Mouse (Mus musculus) neural tube, embryonic 12.5 days (tissue): ENCODE data around the gene Filip1l. TPM values are rescaled to one million over a fixed set of nuclear protein-coding genes. Genes with fewer than 3 reads are reported as not detected.

Source experiments
- ATAC-seq: fragments of 200-750 bp; cut with Nextera tagmentation; 2 replicates; pipeline ENCODE4 v1.8.0; 2017; ENCODE audit warnings: low read depth, mild to moderate bottlenecking, moderate TSS enrichment, moderate library complexity; ENCODE audit not compliant: low FRiP score
- H3K27ac ChIP-seq: fragments of 300-500 bp; sonication (generic); 2 replicates; pipeline ENCODE4 v1.5.1; 2016
- H3K27me3 ChIP-seq: fragments of 300-500 bp; sonication (generic); replicated peaks from 2 replicates; pipeline ENCODE4 v1.6.1; 2016; ENCODE audit warnings: mild to moderate bottlenecking
- H3K36me3 ChIP-seq: fragments of 300-500 bp; sonication (generic); 2 replicates; pipeline ENCODE4 v1.6.1; 2016; ENCODE audit warnings: mild to moderate bottlenecking
- H3K4me1 ChIP-seq: fragments of 300-500 bp; sonication (generic); 2 replicates; pipeline ENCODE4 v1.6.1; 2016
- H3K4me2 ChIP-seq: fragments of 300-500 bp; sonication (generic); replicated peaks from 2 replicates; pipeline ENCODE4 v1.6.1; 2016; ENCODE audit warnings: mild to moderate bottlenecking
- H3K4me3 ChIP-seq: fragments of 300-500 bp; sonication (generic); 2 replicates; pipeline ENCODE4 v1.5.1; 2016
- H3K9ac ChIP-seq: fragments of 300-500 bp; sonication (generic); 2 replicates; pipeline ENCODE4 v1.6.1; 2016; ENCODE audit warnings: mild to moderate bottlenecking
- H3K9me3 ChIP-seq: fragments of 300-500 bp; sonication (generic); 2 replicates; pipeline ENCODE4 v1.6.1; 2016; ENCODE audit warnings: mild to moderate bottlenecking
- WGBS: fragments of 180-500 bp; shearing (Covaris S2); methylation state at CpG from one replicate; pipeline ENCODE4 v1.1.7; 2016; 5-methylcytosine and 5-hydroxymethylcytosine counted together
- polyA plus RNA-seq: library from polyadenylated mRNA; unstranded; fragments of >200 nt; fragmentation: Nextera tagmentation; extraction: Ambion mirVana; gene quantifications from 2 replicates; pipeline ENCODE4 v1.2.1, GENCODE M21; 2016

The Filip1l gene
- polyA plus RNA-seq = 7.3 and 8.5 TPM in 2 replicates

DNA sequence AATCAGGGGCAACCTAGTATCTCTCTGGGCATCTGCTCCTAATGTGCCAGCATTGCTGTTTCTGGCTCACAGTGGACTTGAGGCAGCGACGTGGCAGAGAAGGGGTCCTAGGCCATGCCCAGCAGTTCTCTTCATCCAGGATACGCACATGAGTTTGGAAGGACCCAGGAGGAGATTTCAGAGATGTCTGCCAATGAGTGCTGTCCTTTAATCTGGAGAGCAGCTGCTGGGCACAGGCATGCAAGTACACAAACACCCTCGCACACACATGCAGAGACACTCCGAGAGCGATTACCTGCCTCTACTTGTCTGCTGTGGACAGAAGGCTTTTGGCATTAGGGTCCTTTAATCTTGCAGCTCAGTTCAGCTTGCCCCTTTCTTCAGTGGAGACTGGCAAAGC lies at the start of gene Filip1l:
Gene Filip1l, plus strand, starts transcription at position 343 of the 400 bp plus-strand sequence.
- Histone ChIP-seq H3K4me2 (no peak within 1 kb of the TSS), H3K27me3 (no peaks in the 10 kb centered on the region), H3K4me3 (no peak within 1 kb of the TSS), H3K4me1 (peaks cover 2% of the 10 kb centered on the region; the same call in 1 of the 2 replicates), H3K9me3 (no peaks in the 10 kb centered on the region), H3K36me3 (no peaks in the 10 kb centered on the region), H3K9ac (no peak within 1 kb of the TSS), H3K27ac (no peak within 1 kb of the TSS)
- 89% methylated on average over 6 of the region's 6 CpGs for WGBS
- no peak for ATAC-seq

- Histone ChIP-seq H3K4me3 (no peak overlapping the region), H3K9ac (no peak overlapping the region), H3K36me3 (no peaks in the 10 kb centered on the region), H3K27me3 (no peaks in the 10 kb centered on the region), H3K4me1 (0 out of 2 replicates have a peak, but pooled peaks cover 2% of the 10 kb centered on the region), H3K4me2 (no peak overlapping the region; the same call in 1 of the 2 replicates), H3K9me3 (no peaks in the 10 kb centered on the region), H3K27ac (no peak overlapping the region)
- ATAC-seq = no peak
- WGBS = 69% methylated on average over 19 of the region's 19 CpGs
Measured at GRCm38 (mm10) chr16:57303716-57304115, 49.2 kb upstream of the Filip1l start.

GRCm38 (mm10) chr16:57305463-57305862 lies 47.4 kb upstream of the Filip1l start:
- Histone ChIP-seq H3K9me3 (no peaks in the 10 kb centered on the region), H3K4me2 (no peak overlapping the region), H3K9ac (no peak overlapping the region), H3K27me3 (no peaks in the 10 kb centered on the region), H3K4me3 (no peak overlapping the region), H3K27ac (no peak overlapping the region), H3K4me1 (0 out of 2 replicates have a peak, but pooled peaks cover 2% of the 10 kb centered on the region), H3K36me3 (no peaks in the 10 kb centered on the region)
- no peak for ATAC-seq
- 84% methylated on average over 6 of the region's 6 CpGs for WGBS

- no peaks in the 10 kb centered on the region for H3K4me1 ChIP-seq
- H3K9me3 ChIP-seq = no peaks in the 10 kb centered on the region
- no peaks in the 10 kb centered on the region for H3K27me3 ChIP-seq
- ATAC-seq = no peak
- WGBS = 84% methylated on average over 2 of the region's 2 CpGs
- H3K4me3 ChIP-seq = no peak overlapping the region
- H3K4me2 ChIP-seq = no peak overlapping the region
- H3K36me3 ChIP-seq = no peaks in the 10 kb centered on the region
- H3K27ac ChIP-seq = no peak overlapping the region
- no peak overlapping the region for H3K9ac ChIP-seq
Measured at GRCm38 (mm10) chr16:57312130-57312529, 40.8 kb upstream of the Filip1l start.

GRCm38 (mm10) chr16:57313487-57313886 lies 39.4 kb upstream of the Filip1l start:
- Histone ChIP-seq H3K27me3 (no peaks in the 10 kb centered on the region), H3K9ac (no peak overlapping the region), H3K9me3 (no peaks in the 10 kb centered on the region), H3K36me3 (no peaks in the 10 kb centered on the region), H3K4me2 (no peak overlapping the region), H3K4me3 (no peak overlapping the region), H3K4me1 (no peaks in the 10 kb centered on the region), H3K27ac (no peak overlapping the region)
- no peak for ATAC-seq
- WGBS = 90% methylated on average over 3 of the region's 3 CpGs

- H3K4me1 ChIP-seq = no peaks in the 10 kb centered on the region
- H3K9me3 ChIP-seq = no peaks in the 10 kb centered on the region
- no peak overlapping the region for H3K9ac ChIP-seq
- H3K4me2 ChIP-seq = no peak overlapping the region
- H3K36me3 ChIP-seq = no peaks in the 10 kb centered on the region
- no peak overlapping the region for H3K27ac ChIP-seq
- no peak for ATAC-seq
- 87% methylated on average over 3 of the region's 3 CpGs for WGBS
- no peak overlapping the region for H3K4me3 ChIP-seq
- H3K27me3 ChIP-seq = no peaks in the 10 kb centered on the region
Measured at GRCm38 (mm10) chr16:57314236-57314635, 38.7 kb upstream of the Filip1l start.

DNA sequence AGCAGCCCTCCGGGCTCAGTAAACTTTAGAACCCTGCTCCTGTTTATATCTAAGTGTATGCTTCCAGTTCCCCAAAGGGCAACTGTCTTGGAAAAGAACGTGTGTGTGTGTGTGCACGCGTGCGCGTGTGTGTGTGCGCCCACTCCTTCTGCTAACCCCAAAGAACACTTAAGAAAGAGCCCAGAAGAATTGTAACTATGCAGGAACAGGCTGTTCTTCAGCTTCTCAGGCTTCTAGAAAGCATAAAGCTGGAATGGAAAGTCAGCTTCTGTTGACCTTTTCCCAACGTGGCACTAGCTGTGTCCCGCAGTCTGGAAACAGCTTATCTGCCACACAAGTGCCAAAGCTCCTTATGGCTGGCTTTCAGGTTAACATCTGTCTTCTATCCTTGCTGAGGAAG lies 37.9 kb upstream of the Filip1l start:
- no peaks in the 10 kb centered on the region for H3K9me3 ChIP-seq
- H3K4me1 ChIP-seq = no peaks in the 10 kb centered on the region
- H3K4me3 ChIP-seq = no peak overlapping the region
- WGBS = 95% methylated on average over 9 of the region's 9 CpGs
- no peaks in the 10 kb centered on the region for H3K36me3 ChIP-seq
- no peak overlapping the region for H3K27ac ChIP-seq
- no peak overlapping the region for H3K9ac ChIP-seq
- H3K4me2 ChIP-seq = no peak overlapping the region
- H3K27me3 ChIP-seq = no peaks in the 10 kb centered on the region
- ATAC-seq = no peak

- no peak for ATAC-seq
- Histone ChIP-seq H3K4me3 (no peak overlapping the region), H3K9ac (no peak overlapping the region), H3K27me3 (no peaks in the 10 kb centered on the region), H3K4me1 (no peaks in the 10 kb centered on the region), H3K36me3 (no peaks in the 10 kb centered on the region), H3K9me3 (no peaks in the 10 kb centered on the region), H3K27ac (no peak overlapping the region), H3K4me2 (no peak overlapping the region)
- WGBS = 76% methylated on average over 4 of the region's 4 CpGs
Measured at GRCm38 (mm10) chr16:57317127-57317526, 35.8 kb upstream of the Filip1l start.

DNA sequence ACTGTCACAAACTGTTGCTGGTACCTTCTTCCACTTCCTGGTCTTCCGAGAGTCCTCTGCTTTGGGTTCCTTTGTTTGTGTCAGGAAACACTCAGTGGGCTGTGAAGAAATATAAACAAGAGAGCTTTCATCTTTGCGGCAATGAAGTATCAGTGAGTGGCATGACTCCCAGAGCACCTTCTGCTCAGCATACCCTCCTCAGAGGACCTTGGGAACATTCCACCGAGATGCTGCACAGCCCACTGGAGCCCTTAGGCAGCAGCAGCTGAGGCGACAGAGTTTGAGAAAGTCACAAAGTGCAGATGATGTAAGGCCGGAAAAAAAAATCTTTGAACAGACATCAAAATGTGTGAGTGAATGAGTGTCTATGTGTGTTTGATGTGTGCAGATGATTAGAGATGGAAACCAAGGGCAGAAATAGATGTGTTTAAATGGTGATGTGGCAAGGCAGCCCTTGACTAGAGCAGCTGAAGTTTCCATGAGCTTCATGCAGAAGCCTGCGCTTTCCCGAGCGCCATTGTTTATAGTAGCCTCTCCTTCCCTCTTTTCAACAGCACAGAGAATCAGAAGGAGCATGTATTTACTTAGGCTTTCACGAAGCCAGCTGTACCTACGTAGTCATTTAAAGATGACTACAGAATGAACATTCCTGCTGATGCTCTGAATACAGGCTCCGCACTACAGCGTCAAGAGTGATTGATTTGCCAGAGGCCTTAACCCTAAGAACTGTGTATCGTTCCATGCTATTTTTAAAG lies 34.8 kb upstream of the Filip1l start:
- ATAC-seq = no peak
- H3K9me3 ChIP-seq = no peaks in the 10 kb centered on the region
- no peaks in the 10 kb centered on the region for H3K36me3 ChIP-seq
- H3K27me3 ChIP-seq = no peaks in the 10 kb centered on the region
- no peak overlapping the region for H3K4me3 ChIP-seq
- H3K27ac ChIP-seq = no peak overlapping the region
- WGBS = 56% methylated on average over 13 of the region's 13 CpGs
- no peak overlapping the region for H3K9ac ChIP-seq
- no peak overlapping the region for H3K4me2 ChIP-seq
- no peaks in the 10 kb centered on the region for H3K4me1 ChIP-seq

DNA sequence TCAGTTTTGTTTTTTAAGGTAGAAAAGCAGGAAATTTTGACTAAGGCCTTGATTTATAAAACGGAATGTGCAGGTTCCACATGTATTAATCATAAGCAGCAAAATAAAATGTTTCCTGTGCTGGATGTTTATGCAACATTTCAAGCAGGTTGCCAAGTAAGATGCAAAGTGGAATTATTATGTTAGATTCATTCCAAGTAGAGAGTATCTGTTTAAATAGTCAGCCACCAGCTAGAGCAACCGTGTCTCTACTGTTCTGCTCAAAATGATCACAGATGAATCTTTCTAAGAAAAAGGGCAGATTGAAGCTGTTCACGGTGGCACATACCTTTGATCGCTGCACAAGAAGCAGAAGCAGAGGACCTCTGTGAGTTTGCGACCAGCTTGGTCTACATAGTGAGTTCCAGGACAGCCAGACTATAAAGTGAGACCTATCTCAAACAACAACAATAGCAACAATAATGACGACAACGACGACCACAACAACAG lies 34.2 kb upstream of the Filip1l start:
- Histone ChIP-seq H3K4me1 (no peaks in the 10 kb centered on the region), H3K9ac (no peak overlapping the region), H3K27ac (no peak overlapping the region), H3K4me3 (no peak overlapping the region), H3K27me3 (no peaks in the 10 kb centered on the region), H3K9me3 (no peaks in the 10 kb centered on the region), H3K4me2 (no peak overlapping the region), H3K36me3 (no peaks in the 10 kb centered on the region)
- 77% methylated on average over 8 of the region's 8 CpGs for WGBS
- no peak for ATAC-seq

GRCm38 (mm10) chr16:57319284-57320124 lies 33.4 kb upstream of the Filip1l start:
- Histone ChIP-seq H3K9me3 (no peaks in the 10 kb centered on the region), H3K4me2 (no peak overlapping the region), H3K36me3 (no peaks in the 10 kb centered on the region), H3K4me1 (no peaks in the 10 kb centered on the region), H3K4me3 (no peak overlapping the region), H3K27me3 (no peaks in the 10 kb centered on the region), H3K9ac (no peak overlapping the region), H3K27ac (no peak overlapping the region)
- 71% methylated on average over 7 of the region's 7 CpGs for WGBS
- no peak for ATAC-seq

GRCm38 (mm10) chr16:57326996-57327395 lies 25.9 kb upstream of the Filip1l start:
- Histone ChIP-seq H3K9ac (no peak overlapping the region), H3K4me1 (no peaks in the 10 kb centered on the region), H3K4me3 (no peak overlapping the region), H3K27ac (no peak overlapping the region), H3K36me3 (no peaks in the 10 kb centered on the region), H3K4me2 (no peak overlapping the region), H3K27me3 (no peaks in the 10 kb centered on the region), H3K9me3 (no peaks in the 10 kb centered on the region)
- WGBS = 73% methylated on average over 7 of the region's 7 CpGs
- no peak for ATAC-seq
